Mouse (Mus musculus): Measurements from ENCODE around the gene D930020B18Rik.
A peak's percentile ranks its signal among the peaks of the same experiment; 100 is the strongest.

D930020B18Rik gene

DNA sequence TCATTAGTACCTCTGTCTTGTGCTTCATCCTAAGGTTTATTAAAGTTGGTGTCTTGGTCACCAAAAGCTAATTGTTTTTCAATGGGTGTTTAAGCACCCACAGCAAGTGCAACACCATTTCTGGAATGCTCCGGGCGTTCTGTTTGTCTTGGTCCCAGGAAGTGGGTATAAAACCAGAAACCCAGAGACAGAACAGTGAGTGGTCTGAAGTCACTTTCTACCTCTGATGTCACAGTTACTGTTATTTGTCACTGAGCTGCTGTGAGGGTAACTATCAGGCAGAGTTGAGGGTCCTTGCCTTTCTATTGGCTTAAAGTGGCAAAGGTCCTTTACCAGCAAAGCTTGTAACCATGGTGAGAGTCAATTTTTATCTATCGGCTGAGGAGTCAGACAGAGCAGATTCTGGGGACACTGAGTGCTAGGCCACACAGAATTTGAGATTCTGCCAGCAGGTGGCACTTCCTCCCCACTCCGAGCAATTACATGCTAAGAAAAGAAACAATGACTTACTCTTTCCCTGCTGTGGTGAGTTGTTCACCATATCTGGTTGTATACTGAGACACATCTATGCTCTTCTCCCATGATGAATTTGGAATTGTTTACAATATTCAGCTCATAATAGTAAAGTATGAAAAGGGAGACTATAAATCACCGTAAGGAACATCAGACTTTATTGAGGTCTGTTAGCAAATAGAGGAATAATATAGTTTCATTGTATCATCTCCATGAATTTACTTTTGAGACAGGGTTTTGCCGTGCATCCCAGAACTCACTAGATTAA is 1.0 kb upstream of the D930020B18Rik start:
- DNase-seq = no peak

DNA sequence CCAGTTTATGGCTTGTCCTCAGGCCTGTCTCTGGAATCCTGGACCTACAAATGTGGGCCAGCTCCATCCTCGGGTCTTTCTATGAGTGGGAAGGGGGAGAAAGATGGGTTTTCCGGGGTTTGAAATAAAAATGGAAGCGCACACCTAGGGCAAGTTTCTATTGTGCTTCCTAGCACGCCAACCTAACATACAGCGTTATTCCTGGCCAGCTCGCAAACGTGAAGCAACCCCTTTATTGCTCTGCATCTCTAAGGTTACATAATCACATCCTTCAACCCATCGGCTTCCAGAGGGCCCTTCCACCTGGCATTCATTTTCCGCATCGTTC is 480 bp upstream of the D930020B18Rik start:
- DNase-seq = no peak

DNA sequence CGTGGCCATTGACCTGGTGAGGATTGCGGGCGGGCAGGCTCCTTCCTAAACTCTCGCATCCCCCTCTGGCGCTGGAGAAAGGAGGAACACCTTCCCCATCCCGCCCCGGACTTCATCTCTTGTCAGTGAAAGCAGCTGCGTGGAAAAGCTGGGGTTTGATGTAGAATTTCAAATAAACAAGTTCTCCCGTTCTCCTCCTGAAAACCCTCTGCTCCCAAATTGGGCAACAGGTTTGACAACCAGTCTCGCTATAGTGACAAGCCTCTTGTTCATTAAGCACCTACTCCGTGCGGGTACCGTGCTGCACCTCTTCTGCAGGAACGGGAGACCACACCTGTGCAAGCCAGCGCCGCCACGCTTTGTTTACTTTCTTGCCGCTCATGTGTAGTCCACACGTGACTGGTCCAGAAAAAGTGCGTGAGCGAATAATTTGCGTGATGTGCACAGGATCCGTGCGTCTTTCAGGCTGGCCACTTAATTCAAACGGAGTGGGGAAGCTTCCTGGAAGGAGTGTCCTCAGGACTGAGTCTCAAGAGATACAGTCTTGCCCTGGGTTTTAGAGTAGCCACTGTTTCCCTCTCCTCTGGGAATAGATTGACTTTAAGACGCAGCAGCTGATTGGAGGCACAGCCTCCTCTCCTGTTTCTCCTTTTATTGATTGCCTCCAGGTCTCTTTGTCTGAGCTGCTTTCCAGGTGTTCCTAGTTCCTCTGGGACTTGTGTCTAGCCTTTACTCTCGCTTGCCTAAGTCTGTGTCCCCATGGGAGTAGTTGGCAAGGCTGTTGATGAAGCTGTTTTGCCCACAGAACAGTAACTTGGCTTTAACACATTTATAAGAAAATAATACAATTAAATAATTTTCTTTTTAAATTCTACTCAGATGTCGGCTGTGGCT is 913 bp downstream of the D930020B18Rik start:
- no peak for DNase-seq

DNA sequence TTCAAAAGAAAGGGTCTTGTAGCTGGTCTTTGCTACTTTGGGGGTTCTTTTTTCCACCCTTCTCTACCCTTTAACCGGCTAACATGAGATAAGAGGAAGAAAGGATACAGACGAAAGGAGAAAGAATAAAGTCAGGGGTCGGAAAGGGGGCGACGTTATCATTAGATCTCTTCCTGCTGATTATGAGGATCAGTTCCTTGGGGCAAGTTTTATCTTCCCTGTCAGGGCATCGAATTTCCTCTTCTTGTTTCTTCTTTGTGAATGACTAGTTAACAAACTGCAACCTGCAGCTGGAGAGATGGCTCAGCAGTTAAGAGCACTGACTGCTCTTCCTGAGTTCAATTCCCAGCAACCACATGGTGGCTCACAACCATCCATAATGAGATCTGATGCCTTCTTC is 4.9 kb downstream of the D930020B18Rik start:
- DNase-seq = no peak

DNA sequence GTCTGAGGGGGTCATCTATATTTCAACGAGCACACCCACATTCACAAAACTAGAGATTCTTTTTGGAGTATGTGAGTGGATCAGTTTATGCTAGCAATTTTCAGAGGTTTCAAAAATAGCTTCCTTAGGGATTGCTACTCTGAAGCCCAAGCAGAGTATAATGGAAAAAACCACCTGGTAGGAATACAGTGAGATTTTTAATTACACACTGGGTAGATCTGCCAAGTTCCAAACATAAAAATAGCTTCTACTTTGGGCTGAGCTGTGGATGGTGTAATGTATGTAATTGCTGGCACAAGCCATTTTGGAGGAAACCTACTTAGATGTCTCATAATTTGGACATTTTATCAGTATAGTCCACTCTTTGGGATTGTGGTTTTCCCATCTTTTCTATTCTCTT is 11.7 kb downstream of the D930020B18Rik start:
- DNase-seq = no peak

DNA sequence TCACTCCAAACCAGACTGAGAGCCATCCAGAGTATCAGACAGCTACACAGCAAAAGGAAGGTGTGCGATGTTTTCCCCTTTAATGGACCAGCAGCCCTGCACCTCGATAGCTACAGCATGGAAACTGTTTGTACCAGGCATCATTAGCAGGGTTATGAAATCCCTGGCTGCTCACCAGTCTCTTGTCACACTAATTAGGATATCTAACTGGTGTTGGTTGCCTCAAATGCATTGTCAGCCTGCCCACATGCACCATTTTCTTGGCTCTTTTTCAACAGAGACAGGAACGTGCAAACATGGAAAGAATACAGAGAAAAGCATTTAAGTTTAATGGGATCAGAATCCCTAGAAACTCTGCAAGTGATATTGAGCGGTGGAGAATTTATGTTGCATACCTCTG is 14.5 kb downstream of the D930020B18Rik start:
- DNase-seq = no peak

DNA sequence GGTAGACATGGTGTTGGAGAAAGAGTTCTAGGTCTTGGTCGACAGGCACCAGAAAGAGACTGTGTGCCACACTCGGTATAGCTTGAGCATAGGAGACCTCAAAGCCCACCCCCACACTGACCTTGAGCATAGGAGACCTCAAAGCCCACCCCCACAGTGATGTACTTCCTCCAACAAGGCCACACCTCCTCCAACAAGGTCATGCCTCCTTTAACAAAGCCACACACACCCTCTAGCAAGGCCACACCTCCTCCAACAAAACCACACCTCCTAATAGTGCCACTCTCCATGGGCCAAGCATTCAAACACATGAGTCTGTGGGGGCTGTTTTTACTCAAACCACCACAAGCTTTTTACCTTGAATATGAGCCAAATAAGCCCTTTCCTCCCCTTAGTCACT is 21.3 kb downstream of the D930020B18Rik start:
- no peak for DNase-seq

DNA sequence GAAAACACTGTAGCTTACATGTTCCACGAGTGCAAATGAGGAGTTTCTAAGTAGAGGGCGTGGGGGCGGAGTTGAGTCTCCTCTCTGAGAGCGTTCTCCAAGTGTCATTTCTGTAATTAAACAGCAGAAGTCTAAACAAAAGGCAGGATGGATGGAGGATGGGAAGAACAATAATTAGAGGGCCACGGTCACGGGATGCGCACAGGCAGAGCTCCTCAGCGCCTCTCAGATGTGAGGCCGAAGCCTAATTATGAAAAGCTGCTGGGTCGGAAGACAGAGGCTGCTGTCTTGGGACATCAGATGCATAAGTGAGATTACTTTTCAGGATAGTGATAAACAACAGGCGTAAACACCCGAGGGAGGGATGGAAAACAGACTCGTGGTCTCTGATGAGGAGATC is 22.2 kb downstream of the D930020B18Rik start:
- no peak for DNase-seq

DNA sequence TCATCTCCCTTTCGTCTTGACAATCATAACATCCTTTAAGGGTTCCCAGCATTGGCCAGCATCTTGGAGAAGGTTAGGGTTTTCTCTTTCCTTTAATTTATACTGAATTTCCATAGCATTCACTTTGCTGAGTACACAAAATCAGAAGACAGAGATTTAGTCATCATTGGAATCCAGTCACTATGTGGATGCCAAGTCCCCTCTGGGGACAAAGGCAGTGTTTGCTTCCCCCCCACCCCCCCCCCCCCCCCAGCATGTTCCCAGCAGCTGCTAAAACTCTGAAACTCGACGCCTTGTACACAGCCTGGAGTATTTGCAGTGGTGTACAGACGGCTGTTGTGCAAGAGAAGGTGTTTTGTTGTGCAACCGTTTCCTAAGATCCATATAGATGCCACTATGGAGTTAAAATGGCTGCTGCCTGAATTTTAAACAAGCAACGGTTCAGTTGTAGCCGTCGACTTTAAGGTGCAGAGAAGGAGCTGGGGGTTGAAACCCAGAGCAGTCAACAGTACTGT is 24.3 kb downstream of the D930020B18Rik start:
- DNase-seq = no peak

DNA sequence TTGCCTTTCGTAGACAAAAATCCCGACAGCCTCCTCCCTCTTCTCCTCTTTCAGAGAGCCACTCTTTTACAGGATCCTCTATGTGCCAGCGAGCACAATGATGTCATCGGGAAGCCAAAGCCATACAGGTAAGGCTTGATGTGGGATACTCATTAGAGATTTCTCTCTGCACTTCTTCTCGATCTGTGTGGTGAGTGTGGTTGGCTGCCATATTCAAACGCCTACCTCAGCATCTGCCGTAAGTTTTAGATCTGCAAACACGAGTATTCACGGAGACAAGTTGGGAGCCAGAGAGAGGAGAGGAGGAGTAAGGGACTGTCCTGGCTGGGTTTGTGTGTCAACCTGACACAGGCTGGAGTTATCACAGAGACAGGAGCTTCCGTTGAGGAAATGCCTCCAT is 27.7 kb downstream of the D930020B18Rik start:
- DNase-seq = no peak

DNA sequence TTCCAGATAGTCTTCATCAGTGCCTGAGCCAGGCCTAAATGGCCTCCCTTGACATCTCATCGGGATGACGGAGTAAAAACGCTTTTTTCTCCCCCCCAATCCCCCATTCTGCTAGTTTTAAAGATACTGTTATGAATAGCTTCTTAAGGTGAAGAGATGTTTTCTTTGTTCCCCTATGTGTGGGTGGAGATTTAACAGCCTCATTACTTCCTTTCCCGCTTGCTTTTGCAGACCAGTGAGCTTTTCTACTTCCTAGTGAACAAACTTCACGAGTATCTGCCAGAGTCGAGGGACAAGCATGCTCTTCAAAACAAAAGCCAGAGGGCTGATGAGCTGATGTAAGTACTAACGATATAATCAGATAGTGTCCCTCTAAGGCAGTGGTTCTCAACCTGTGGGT is 35.6 kb downstream of the D930020B18Rik start:
- DNase-seq = no peak

DNA sequence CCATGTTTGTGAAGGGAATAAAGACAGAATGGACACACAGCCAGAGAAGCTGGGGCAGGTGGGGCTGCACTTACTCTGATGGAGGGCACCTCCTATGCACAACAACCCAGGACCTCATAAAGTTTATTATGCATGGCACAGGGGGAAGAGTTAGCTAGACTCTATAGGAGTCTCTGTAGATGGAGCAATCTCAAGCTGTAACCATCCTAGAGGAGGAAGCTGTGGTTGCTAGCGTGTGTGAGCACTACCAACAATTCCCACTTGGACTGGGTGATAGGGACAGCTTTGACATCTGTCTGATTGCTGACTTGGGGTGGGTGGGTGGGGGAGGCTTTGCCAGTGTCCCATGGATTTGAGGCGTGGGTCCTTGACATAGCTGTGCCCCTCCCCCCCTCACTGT is 39.5 kb downstream of the D930020B18Rik start:
- no peak for DNase-seq

DNA sequence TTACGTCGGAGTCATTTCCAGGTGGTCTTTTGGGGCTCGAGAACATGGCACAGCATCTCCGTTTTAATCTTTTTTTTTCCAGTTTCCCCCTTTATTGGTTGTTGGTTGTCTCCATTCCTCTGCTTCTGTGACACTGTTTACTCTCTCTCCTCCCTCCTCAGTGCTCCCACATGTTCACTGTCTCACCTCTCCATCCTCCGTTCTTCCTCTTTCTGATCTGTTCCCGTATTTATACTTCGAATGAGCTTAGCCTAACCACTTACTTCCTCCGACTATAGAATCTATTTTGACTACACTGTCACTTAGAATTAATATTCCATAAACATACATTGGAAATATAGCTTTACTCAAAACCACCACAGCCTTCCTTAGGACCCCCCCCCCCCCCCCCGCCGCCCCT is 41.2 kb downstream of the D930020B18Rik start:
- DNase-seq = no peak

DNA sequence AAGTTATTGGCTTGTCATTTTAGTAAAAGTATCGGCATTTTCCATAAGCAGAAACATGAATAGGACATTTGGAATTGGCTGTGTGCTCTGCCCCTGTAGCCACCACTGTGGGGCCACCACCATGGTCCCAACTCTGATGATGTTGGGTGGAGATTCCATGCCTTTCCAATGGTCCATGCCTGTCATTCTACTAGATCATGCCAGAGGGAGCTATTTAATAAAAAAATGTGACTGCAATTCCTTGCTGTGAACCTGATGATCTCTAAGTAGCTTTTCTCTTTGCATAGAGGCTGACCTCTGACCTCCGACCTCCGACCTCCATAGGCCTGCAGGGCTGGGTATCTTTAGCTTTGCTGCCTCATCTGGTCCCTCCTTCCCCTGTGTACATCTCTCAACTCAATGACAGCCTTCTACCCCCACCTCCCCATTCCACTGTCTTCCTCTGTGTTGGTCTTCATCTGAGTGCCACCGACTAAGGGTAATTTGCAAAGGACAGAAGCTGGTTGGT is 44.8 kb downstream of the D930020B18Rik start:
- DNase-seq = no peak

DNA sequence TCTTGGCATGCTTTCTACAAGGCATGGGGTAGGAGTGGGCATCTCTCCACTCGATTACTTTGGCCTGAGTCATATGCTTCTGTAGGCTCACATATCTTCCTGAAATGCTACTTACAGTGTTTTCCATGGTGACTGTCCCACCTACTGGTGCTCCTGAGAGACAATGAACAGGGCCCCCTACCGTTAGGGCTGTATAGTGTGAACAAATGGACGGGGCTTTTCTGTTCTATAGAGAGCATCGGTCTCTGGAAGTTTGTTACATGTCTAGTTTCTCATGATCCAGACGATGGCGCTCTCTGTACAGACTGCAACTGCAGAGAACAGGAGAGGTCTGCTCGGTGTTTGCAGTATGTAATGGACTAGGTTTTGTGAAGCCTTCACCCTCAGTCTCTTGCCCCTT is 46.1 kb downstream of the D930020B18Rik start:
- no peak for DNase-seq

DNA sequence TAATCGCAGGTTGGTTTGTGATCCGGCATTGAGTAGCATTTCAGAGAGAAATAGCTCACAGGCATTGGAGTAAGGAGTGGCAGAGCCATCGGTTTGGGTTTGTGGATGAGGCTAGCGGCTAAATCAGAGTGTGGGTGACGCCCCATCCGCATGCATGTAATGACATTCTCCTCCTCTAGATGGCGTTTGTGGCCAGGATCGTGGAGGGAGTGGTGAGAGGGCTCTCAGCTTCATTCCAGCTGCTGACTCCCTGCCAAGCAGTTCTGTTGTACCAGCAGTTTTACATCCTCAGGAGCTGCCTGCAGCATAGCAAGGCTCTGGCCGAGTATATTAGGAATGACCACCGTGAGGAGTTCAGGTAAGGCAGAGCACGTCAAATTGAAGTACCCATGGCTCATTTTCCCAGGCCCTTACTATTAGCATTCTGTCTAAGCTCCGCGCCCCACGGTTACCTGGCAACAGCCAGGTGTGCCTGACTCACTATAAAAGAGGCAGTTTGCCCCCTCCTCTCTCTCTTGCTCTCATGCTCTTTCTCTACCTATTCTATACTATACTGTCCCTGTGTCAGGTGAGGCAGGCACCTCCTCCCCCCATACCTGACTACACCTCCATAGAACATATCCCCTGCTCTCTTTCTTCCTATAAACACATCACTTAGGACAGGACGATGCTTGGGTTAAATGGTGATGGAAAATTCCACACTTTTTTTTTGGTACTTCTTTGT is 48.4 kb downstream of the D930020B18Rik start:
- DNase-seq = peak; percentile 12

DNA sequence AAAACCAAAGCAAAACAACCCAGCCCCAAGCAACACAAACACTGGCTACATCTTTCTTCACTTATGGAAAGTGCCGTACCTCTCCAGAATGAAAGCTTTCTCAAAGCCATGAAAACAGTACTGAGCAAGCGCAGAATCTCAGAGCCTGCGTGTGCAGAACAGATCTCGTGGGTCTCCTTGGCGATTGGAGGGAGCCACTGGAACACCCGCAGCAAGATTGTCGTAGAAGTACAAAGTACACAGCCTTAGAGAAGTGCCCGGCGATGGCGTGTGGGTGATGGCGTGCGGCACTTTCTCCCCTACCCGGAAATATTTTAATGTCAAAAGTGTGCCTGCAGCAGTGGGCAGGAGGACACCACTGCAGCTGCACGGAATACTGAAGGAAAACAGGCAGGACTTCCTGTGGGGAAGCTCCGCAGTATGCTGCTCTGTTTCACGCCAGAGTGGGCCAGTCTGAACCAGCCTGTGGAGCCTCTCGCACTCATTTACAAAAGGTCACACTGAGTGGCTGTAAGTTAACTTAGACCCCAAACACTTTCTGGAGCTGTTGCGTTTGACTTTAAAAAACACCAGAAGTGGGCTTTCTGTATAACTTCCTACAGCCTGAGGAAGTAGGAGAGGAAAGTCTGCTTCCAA is 51.7 kb downstream of the D930020B18Rik start:
- no peak for DNase-seq

DNA sequence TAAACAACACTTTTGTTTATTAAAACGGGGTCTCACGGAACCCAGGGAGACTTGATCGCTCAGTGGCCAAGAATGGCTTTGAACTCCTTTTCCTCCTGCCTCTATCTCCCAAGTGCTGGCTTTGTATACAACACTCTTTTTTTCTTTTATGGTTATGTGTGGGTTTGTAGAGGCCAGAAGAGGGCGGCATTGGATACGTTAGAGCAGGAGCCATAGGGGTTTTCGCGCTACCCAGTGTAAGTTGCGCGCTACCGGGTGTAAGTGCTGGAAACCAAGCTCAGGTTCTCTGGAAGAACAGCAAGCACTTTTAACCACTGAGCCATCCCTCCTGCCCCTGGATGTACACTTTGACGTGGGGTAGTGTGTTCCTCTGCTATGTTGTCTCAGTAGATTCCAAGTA is 53.2 kb downstream of the D930020B18Rik start:
- DNase-seq = no peak

DNA sequence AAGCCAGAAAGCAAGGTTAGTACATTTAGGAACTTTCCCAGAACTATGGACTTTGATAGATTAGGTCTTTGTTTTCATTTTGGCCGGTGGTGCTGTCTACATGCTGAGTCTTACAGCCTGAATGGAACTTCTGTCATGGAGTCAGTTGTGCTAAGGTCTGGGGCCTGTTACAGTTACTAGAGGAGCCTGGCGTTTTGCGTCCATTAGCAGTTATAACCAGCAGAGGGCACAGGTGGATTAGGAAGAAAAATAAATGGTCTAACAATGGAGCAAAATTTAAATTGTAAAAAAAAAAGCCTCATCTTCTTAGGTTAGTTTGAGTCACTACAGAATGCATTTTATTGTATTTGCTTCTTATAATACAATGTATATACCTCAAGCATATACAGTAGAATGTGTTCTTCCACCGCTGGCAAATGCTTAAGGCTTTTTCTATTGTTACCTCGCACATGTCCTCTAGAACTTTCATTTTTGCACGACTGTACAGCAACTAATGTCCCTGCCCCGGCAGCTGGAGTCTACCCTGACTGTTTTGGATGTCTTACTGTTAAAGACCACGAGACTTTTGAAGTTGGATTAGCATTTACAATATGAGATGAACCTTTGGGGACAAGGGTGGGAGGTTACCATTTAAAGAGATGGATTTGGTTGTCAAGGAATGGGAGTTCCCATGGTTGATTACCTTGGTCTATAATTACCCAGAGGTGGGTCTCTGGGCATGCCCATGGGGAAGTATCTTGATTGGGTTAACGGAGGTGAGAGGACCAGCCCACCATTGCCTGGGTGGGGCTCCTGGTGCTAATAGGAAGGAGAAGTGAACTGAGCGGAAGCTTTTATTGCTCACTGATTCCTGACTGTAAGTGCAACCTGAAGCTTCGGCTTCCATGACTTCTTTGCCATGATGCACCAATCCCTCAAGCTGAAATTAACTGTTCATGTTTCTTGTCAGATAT is 60.2 kb downstream of the D930020B18Rik start:
- no peak for DNase-seq

DNA sequence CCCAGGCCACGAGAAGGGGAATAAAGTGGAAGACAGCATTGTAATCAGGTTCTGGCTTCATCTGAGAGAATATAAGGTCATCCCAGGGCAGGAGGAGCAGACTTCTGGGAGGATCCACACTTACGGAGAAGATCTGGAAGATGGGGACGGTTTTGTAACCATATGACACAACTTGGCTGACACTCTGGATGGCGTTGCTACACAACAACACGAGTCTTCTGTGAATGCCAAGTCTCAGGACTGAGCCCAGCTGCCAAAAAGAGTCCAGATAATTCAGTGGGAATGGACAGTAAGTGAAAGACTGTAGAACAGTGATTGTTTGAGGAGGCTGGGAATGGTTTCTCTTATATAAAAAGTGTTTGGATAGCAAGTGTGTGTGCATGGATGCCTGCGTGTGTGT is 62.2 kb downstream of the D930020B18Rik start:
- DNase-seq = no peak

DNA sequence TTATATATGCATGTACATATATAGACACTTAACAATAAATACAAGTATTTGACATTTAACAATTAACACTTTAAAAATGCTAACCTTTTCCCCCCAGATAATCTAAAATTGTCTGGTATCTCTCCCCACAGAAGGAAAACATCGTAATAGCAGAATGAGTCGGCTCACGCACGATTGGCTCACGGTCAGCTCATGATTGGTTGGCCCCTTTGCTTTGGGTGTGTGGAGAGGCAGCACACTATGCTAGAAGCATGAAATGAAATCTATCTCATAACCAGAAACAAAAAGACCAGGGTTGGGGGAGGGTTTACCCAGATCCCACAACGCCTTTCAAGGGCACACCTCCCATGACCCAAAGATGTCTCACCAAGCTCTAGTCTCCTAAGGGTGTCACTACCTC is 63.5 kb downstream of the D930020B18Rik start:
- no peak for DNase-seq
